Mouse (Mus musculus) liver, postnatal 0 days (tissue): Measurements from ENCODE around the gene Fam166a. TPM values are rescaled to one million over a fixed set of nuclear protein-coding genes. Genes with fewer than 3 reads are reported as not detected.

ENCODE experiments used
- ATAC-seq: fragments of 200-750 bp; cut with Nextera tagmentation; 2 replicates; pipeline ENCODE4 v1.8.0; 2017; ENCODE audit warnings: mild to moderate bottlenecking, moderate library complexity
- DNase-seq: peaks from one replicate; pipeline ENCODE4 v3.0.0-alpha.2; 2016
- H3K27ac ChIP-seq: fragments of 300-500 bp; sonication (generic); 2 replicates; pipeline ENCODE4 v1.5.1; 2014; ENCODE audit warnings: antibody characterized with exemption, moderate library complexity, mild to moderate bottlenecking, low read depth
- H3K27me3 ChIP-seq: fragments of 300-500 bp; sonication (generic); 2 replicates; pipeline ENCODE4 v1.6.1; 2014; ENCODE audit warnings: low read length, control low read depth, mixed read lengths; ENCODE audit not compliant: insufficient read depth
- H3K36me3 ChIP-seq: fragments of 300-500 bp; sonication (generic); replicated peaks from 2 replicates; pipeline ENCODE4 v1.6.1; 2014; ENCODE audit warnings: mild to moderate bottlenecking, control low read depth, low read length, moderate library complexity, mixed read lengths; ENCODE audit not compliant: insufficient read depth
- H3K4me1 ChIP-seq: fragments of 300-500 bp; sonication (generic); 2 replicates; pipeline ENCODE4 v1.6.1; 2014; ENCODE audit warnings: antibody characterized with exemption, mild to moderate bottlenecking, control low read depth; ENCODE audit not compliant: insufficient read depth
- H3K4me2 ChIP-seq: fragments of 300-500 bp; sonication (generic); 2 replicates; pipeline ENCODE4 v1.6.1; 2014; ENCODE audit warnings: low read depth, mild to moderate bottlenecking, low read length, moderate library complexity, mixed read lengths
- H3K4me3 ChIP-seq: fragments of 300-500 bp; sonication (generic); 2 replicates; pipeline ENCODE4 v1.5.1; 2014; ENCODE audit warnings: low read depth, low read length
- H3K9ac ChIP-seq: fragments of 300-500 bp; sonication (generic); replicated peaks from 2 replicates; pipeline ENCODE4 v1.6.1; 2014; ENCODE audit warnings: mild to moderate bottlenecking, moderate library complexity
- H3K9me3 ChIP-seq: fragments of 300-500 bp; sonication (generic); 2 replicates; pipeline ENCODE4 v1.6.1; 2016; ENCODE audit warnings: mild to moderate bottlenecking, control low read depth, low read length, mixed read lengths
- CTCF ChIP-seq: sonication (generic); IDR thresholded peaks from 2 replicates; pipeline ENCODE4 v1.5.1; 2016; ENCODE audit warnings: antibody characterized with exemption, low read depth
- EP300 ChIP-seq: IDR thresholded peaks from 2 replicates; pipeline ENCODE4 v1.6.1; 2016; ENCODE audit warnings: antibody characterized with exemption, low read depth, mild to moderate bottlenecking
- WGBS: fragments of 180-500 bp; shearing (Covaris S2); extraction: QIAGEN DNeasy Blood & Tissue Kit; methylation state at CpG from one replicate; pipeline ENCODE4 v1.1.7; 2014; ENCODE audit not compliant: insufficient replicate concordance; 5-methylcytosine and 5-hydroxymethylcytosine counted together
- polyA plus RNA-seq: library from polyadenylated mRNA; unstranded; fragments of >200 nt; fragmentation: Nextera tagmentation; extraction: Ambion mirVana; gene quantifications from 2 replicates; pipeline ENCODE4 v1.2.1, GENCODE M21; 2015

Gene Fam166a
- polyA plus RNA-seq, 1 experiment from 2014 or later, result not detected

DNA sequence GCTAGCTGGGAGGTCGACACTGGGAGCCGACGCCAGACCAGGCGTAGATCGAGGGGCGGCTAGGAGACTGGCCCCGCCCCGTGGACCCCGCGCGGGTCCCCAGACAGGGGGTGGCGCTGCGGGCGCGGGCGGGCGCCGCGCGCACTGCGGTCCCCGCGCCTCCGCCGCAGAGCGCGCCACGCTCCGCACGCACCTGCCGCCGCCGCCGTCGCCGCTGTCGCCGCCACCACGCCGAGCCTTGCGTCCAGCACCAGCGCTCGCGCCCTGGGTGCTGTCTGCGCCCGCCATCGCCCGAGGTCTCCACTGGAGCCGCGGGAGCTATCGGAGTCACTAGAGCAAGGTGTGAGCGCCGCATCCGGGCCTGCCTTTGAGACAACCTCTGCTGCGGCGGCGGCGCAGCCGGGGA, 23.6 kb downstream of the Fam166a start, which contains the start of the genes Rnf208 and Cysrt1:
Rnf208 (plus strand) TSS at position 155 of the 406 bp plus-strand sequence.
Cysrt1 (minus strand) TSS at position 352 of the 406 bp plus-strand sequence.
- DNase-seq, result no peak
- H3K9me3 ChIP-seq, result no peaks in the 10 kb centered on the region
- peak within 1 kb of the TSS; percentile 78 for H3K4me2 ChIP-seq
- H3K27ac ChIP-seq, result no peak within 1 kb of the TSS
- H3K36me3 ChIP-seq, result 0 out of 2 replicates have a peak, but pooled peaks cover under 1% of the 10 kb centered on the region
- no peak within 1 kb of the TSS; the same call in 1 of the 2 replicates for H3K9ac ChIP-seq
- WGBS, result 2% methylated on average over 26 of the region's 59 CpGs
- peak within 1 kb of the TSS; percentile 47 for H3K4me3 ChIP-seq
- H3K4me1 ChIP-seq, result peaks cover 23% of the 10 kb centered on the region
- TF ChIP-seq CTCF, result no peak
- no peak for TF ChIP-seq EP300
- peaks cover 26% of the 10 kb centered on the region for H3K27me3 ChIP-seq
- no peak for ATAC-seq

DNA sequence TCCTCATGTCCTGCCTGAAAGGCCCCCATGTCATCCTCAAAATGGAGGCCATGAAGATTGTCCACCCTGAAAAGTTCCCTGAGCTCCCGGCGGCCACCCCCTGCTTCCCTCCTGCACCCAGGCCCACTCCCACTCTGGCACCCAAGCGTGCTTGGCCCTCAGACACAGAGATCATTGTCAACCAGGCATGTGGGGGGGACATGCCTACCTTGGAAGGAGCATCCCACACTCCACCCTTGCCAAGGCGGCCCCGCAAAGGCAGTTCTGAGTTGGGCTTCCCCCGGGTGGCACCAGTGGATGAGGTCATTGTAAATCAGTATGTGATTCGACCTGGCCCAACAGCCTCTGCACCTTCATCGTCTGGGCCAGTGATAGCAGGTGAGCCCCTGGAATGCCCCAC, 24.8 kb downstream of the Fam166a start:
- peaks cover 12% of the 10 kb centered on the region; the same call in 1 of the 2 replicates for H3K36me3 ChIP-seq

DNA sequence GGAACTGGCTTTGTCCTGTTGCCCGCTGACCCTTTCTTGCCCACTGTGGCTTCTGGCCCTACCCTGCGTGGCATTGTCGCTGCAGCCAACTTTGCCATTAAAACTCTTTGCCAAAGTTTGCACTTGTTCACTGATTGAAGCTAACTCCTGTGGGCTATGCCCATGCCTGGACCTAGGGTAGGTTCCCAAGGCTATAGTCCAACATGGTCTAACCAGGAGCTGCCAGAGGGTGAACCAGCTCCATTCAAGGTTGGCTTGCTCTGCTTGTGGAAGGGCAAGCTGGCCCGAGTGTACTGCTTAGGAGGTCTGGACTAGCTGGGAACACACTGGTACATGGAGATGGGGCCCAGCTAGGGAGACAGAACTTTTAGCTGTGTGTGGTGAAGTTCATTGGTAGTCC, 25.6 kb downstream of the Fam166a start:
- Histone ChIP-seq H3K4me1 (peaks cover 23% of the 10 kb centered on the region), H3K27me3 (peaks cover 26% of the 10 kb centered on the region), H3K4me2 (no peak overlapping the region), H3K4me3 (no peak overlapping the region), H3K9ac (no peak overlapping the region), H3K27ac (no peak overlapping the region), H3K36me3 (peaks cover 19% of the 10 kb centered on the region), H3K9me3 (no peaks in the 10 kb centered on the region)
- ATAC-seq, result no peak
- TF ChIP-seq EP300 (no peak), CTCF (no peak)
- WGBS, result 88% methylated on average over 4 of the region's 4 CpGs
- DNase-seq, result no peak

More for the DNA sequence above, 24.8 kb downstream of the Fam166a start:
- Histone ChIP-seq H3K27ac (no peak overlapping the region), H3K9me3 (no peaks in the 10 kb centered on the region), H3K27me3 (peaks cover 26% of the 10 kb centered on the region), H3K4me1 (peaks cover 23% of the 10 kb centered on the region), H3K4me3 (no peak overlapping the region), H3K4me2 (no peak overlapping the region), H3K9ac (no peak overlapping the region)
- DNase-seq, result no peak
- TF ChIP-seq CTCF (no peak), EP300 (no peak)
- ATAC-seq, result no peak
- WGBS, result 76% methylated on average over 8 of the region's 8 CpGs

DNA sequence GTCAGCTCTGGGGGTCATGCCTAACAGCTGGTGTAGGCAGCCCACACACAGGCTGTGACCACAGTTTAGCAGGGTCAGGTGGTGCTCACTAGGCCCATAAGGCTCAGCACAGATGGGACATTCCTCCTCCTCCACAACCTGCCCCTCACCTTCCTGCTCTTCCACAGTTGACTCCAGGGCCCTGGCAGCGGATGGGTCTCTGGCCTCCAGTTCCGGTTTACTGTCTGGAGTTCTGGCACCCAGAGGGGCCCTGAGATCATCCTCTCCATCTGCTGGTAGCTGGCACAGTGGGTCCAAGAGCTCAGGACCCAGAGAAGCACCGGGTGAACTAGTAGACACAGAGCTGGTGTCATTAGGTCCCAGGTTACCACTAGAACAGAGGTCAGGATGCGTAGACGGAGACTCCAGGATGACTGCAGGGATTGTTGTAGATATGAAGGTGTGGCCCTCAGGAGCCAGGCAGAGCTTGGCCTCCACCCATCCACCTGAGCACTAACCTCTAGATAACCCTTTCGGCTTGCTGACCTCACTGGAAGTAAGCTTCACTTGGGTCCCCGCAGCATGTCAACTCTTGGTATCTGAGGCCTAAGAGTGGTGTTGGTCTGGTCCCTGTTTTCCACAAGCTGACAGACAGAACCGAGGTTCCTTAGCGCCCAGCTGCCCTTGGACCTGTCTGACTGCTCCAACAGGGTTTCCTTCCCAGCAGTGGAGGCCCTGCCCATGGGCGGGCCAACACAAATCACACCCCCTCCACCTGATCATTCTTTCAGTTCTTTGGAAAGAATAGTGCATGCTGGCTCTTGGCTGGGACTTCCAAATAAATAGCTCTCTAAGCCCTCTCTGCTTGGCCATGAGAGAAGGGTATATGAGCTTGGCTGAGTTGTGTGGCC, 27.9 kb downstream of the Fam166a start, which contains the start of gene AL732309.1:
AL732309.1 (minus strand) TSS at position 681 of the 890 bp plus-strand sequence.
- 85% methylated on average over 10 of the region's 10 CpGs for WGBS
- Histone ChIP-seq H3K4me3 (no peak within 1 kb of the TSS), H3K9me3 (no peaks in the 10 kb centered on the region), H3K27me3 (peaks cover 20% of the 10 kb centered on the region), H3K27ac (no peak within 1 kb of the TSS), H3K36me3 (peaks cover 24% of the 10 kb centered on the region), H3K9ac (no peak within 1 kb of the TSS), H3K4me1 (peaks cover 11% of the 10 kb centered on the region), H3K4me2 (no peak within 1 kb of the TSS)
- DNase-seq (no peak), ATAC-seq (no peak)
- TF ChIP-seq EP300 (no peak), CTCF (no peak)

DNA sequence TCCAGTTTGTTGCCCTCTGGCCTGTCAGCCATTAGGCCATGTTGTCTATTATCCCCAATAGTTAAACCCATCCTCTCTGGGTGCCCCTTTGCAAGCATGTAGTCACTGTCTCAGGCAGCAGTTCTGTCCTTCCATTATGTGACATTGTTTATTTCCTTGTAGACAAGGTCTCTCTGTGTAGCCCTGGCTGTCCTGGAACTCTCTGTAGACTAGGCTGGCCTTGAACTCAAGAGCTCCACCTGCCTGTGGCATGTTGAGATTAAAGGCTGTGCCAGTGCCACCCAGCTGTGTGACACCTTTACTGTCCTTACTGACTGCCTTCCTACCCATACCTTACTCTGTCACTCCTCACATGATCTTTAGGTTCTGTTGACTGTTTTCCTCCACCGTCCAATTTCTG, 33.8 kb downstream of the Fam166a start:
- Histone ChIP-seq H3K4me3 (no peak overlapping the region), H3K9ac (no peak overlapping the region), H3K27ac (no peak overlapping the region), H3K4me2 (no peak overlapping the region), H3K4me1 (peaks cover 14% of the 10 kb centered on the region), H3K9me3 (no peaks in the 10 kb centered on the region), H3K36me3 (peaks cover 33% of the 10 kb centered on the region), H3K27me3 (no peaks in the 10 kb centered on the region)
- no peak for TF ChIP-seq EP300
- TF ChIP-seq CTCF, result peak; percentile 61
- WGBS, result 70% methylated on average over 1 of the region's 1 CpGs
- ATAC-seq (no peak), DNase-seq (no peak)

DNA sequence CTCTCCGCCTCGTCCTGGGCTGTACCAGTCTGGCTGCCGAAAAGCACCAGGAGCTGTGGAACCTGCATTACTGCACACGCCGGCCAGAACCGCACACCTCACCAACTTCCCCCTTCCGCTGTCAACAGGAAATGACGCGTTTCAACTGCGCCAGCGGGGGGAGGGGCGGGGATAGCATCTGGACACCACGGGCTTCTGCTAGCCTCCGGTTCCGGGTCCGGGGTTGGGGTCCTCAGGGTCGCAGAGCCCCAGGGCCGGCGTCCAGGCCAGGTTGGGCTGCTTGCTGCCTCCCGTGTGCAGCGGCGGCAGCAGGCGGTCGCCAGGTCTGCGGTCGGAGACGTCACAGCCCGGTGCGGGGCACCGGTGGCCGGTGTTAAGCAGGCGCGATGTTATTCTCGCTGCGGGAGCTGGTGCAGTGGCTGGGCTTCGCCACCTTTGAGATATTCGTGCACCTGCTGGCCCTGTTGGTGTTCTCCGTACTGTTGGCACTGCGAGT, 36.8 kb downstream of the Fam166a start, which contains the start of gene Tmem203:
Tmem203 (plus strand) TSS at position 156 of the 496 bp plus-strand sequence.
- peak; percentile 96 for DNase-seq
- no peak for TF ChIP-seq CTCF
- 0 out of 2 replicates have a peak, but pooled peaks have one; percentile 37 for TF ChIP-seq EP300
- WGBS, result 3% methylated on average over 39 of the region's 39 CpGs

More for the DNA sequence above, 36.8 kb downstream of the Fam166a start, which contains the start of gene Tmem203:
- Histone ChIP-seq H3K9ac (peak within 1 kb of the TSS; percentile 88), H3K4me3 (peak within 1 kb of the TSS; percentile 88), H3K4me1 (peaks cover 14% of the 10 kb centered on the region), H3K27ac (peak within 1 kb of the TSS; percentile 89), H3K36me3 (peaks cover 13% of the 10 kb centered on the region), H3K27me3 (no peaks in the 10 kb centered on the region), H3K4me2 (peak within 1 kb of the TSS; percentile 88), H3K9me3 (no peaks in the 10 kb centered on the region)
- peak; percentile 93 for ATAC-seq
